Mouse (Mus musculus) Patski (cell line): ENCODE measurements at regions not wholly inside any gene's neighbourhood (a gene's known extent, or its start where the extent isn't known, plus 50 kb on each side); places are given as distances from the start of the nearest gene placed in this dataset.

ENCODE experiments used
- ATAC-seq: fragments of 100-300 bp; one replicate; pipeline ENCODE4 v1.8.0; 2021
- CTCF ChIA-PET: fragments of 350-600 bp; sonication (Branson Sonifier 250); formaldehyde crosslinking; loops from one replicate; lab custom pipeline; 2022; ENCODE audit warnings: inconsistent platforms; lab: Charles Lee
- POLR2A ChIA-PET: fragments of 350-600 bp; sonication (Branson Sonifier 250); formaldehyde crosslinking; loops from one replicate; lab custom pipeline; 2022; ENCODE audit warnings: antibody characterized with exemption, inconsistent platforms; lab: Charles Lee
- DNase-seq: peaks from one replicate; pipeline ENCODE4 v3.0.0-alpha.2; 2011; ENCODE audit warnings: low read depth, low spot score
- H3K27me3 ChIP-seq: fragments of 371-371 bp; one replicate; pipeline ENCODE4 v1.5.1; 2021
- CTCF ChIP-seq: fragments of 100-300 bp; IDR thresholded peaks from one replicate; pipeline ENCODE4 v1.5.1; 2021
- in situ Hi-C: fragments of 300-500 bp; cut with MboI; formaldehyde crosslinking; loops from 3 replicates; pipeline ENCODE4 v1.11.1; 2018; ENCODE audit warnings: low pct_unique_long_range_greater_than_20kb, mixed read lengths

DNA sequence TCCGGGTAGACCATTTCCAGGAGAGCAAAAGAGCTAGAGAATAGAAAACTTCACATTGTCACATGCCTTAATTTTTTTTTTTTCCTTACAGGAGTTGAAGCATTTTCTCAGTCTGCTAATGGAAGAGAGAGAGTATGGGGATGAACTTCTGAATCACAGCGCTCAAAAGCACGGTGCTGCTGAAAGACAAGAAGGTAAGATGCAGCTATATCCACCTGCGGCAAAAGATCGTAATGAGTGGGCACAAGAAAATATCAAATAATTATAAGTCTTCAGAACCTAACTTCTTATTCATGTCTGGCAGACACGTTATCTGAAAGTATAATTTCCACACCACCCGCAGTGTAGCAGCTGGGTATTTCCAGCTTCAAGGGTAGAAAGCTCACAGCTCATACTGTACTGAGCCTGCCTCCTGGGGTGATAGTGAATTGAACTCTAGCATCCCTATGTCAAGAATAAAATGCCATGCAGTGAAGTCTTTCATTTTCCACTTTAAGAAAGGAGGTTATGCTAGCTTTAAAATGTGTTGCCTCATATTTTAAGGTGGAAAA lies 87.9 kb upstream of the A730009L09Rik start:
- POLR2A ChIA-PET = no interaction called here
- ATAC-seq (no peak), DNase-seq (no peak)

DNA sequence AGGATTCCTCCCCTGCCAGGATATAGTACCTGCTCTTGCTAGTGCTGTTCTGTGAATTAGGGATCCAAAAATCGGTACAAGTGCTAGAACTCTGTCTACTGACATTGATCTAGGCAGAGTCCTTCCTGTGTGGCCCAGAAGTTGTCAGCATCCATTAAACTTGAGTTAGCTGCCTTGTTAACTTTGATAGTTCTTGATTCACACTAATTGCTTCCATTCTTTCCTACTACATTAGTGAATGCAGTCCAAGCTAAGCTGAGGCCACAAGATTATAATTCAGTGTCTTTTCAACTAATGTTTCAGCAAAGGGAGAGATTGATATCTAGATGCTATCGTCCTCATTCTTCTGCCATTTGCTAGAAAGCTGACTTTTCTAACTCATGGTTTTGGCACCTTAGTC lies 58.3 kb upstream of the A730009L09Rik start:
- no peak for TF ChIP-seq CTCF
- no peak for ATAC-seq
- DNase-seq = no peak
- no peaks in the 10 kb centered on the region for H3K27me3 ChIP-seq
- POLR2A ChIA-PET = no interaction called here
- in situ Hi-C loops = no loop called here
- CTCF ChIA-PET = no interaction called here

More for the DNA sequence above, 87.9 kb upstream of the A730009L09Rik start:
- peaks cover 3% of the 10 kb centered on the region for H3K27me3 ChIP-seq
- TF ChIP-seq CTCF = no peak
- CTCF ChIA-PET = no interaction called here
- in situ Hi-C loops = no loop called here

DNA sequence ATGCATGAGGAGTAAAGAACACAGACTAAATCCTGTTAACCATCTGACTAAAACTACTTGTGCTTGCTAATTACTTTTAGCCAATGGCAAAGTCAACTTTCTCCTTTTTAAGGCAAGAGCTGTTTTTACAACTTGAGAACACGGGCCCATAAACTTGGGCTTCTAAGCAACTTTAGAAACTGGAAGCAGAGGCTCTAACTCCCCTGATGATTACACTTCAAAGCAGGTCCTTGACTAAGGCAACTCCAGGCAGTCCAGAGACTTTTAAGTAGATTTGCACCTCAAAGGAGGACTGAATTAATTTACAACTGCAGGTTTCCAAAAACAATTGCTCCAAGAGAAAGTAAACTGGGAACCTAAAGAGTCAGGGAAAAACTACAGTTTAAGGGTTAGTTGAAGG lies 52.8 kb upstream of the A730009L09Rik start:
- POLR2A ChIA-PET = no interaction called here

More for the DNA sequence above, 52.8 kb upstream of the A730009L09Rik start:
- DNase-seq (no peak), ATAC-seq (no peak)
- H3K27me3 ChIP-seq = no peaks in the 10 kb centered on the region
- in situ Hi-C loops = no loop called here
- no peak for TF ChIP-seq CTCF
- CTCF ChIA-PET = no interaction called here
